Mouse (Mus musculus) forelimb bud, embryonic 11.5 days (tissue): ENCODE measurements around the gene Lrp8.

Experiments
- DNase-seq: peaks from one replicate; pipeline ENCODE4 v3.0.0-alpha.2; 2012; ENCODE audit warnings: low read depth, low spot score

Lrp8 gene

DNA sequence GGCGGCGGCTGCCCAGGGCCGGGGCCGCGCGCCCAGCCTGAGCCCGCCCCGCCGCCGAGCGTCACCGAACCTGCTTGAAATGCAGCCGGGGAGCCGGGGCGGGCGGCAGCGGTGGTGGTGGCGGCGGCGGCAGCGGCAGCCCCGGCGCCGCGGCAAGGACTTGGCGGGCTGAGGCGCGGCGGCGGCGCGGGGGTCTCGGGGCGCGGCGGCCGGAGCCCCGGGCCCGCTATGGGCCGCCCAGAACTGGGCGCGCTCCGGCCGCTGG is at the start of gene Lrp8:
Gene Lrp8 (plus strand): TSS at position 77 of the 265 bp plus-strand sequence.
- no peak for DNase-seq

DNA sequence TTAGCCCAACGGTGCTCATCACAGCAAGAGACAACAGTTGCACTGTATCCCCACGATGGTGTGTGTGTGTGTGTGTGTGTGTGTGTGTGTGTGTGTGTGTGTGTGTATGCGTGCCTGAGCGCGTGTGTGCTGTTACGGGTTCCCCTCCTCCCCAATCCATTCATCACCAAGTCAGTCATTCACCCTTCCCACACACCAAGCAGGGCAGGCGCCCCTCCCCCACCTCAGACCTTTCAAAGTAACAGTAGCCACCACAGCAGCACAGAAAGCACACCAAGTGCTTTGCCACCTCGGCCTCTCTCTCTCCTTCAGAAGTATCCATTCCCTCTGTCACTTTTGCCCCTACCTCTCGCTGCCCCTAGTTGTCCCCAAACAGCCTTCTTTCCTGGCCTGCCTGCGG is 45.8 kb upstream of the Lrp8 start:
- no peak for DNase-seq

- DNase-seq, result no peak
These were observed 44.3 kb upstream of the Lrp8 start for GRCm38 (mm10) chr4:107757487-107758470.

DNA sequence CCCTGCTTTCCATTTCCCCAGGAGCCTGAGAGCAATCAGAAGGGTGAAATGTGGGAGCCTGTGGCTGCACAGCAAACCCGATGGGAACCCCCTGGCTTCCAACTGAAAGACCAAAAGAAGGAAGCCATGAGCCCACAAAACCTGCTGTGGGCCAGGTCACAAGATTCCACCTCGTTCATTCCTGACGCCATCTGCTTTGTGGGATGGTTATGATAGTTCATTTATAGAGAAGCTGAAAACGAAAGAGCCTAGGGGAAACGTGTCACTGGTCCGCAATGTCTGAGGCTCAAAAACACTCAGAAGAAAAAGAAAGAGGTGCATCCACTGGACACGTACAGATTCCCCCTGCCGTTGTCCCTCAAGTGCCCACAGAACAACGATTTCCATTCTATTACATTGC is 43.1 kb upstream of the Lrp8 start:
- no peak for DNase-seq

GRCm38 (mm10) chr4:107763001-107763400 is 39.1 kb upstream of the Lrp8 start:
- DNase-seq, result no peak

DNA sequence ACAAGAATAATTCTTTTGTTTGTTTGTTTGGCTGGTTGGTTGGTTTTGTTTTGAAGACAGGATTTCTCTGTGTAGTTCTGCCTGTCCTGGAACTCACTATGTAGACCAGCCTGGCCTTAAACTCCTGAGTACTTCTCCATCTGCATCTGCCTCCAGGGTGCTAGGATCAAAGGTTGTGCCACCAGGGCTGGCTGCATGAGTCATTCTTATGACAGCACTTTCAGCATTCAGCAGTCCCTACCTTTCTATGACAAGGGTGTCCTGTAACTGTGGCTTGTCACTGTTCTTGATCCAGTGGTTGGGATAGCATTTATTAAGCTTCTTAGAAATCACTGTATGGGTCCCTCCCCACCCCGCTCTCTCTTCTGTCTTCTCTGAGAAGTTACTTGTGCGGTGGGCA is 38.5 kb upstream of the Lrp8 start:
- no peak for DNase-seq

GRCm38 (mm10) chr4:107765196-107765813 is 36.8 kb upstream of the Lrp8 start:
- no peak for DNase-seq

DNA sequence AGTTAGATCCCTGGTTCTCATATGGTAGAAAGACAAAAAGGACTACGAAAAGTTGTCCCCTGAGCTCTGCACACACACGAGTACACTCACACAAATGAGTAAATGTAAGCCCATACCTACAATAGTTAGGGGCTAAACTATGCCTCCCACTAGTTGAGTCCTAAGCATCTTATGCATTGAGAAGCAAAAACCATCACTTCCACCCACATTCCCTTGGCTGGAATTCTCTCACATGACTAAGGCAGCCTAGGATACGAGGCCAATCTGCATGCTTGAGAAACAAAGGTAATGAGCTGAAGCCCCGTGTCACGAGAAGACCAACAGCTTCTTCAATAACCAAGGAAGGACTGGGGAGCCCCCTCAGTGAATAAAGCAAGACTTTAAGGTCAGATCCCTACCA is 35.9 kb upstream of the Lrp8 start:
- no peak for DNase-seq

- DNase-seq, result no peak
These were observed 29.8 kb upstream of the Lrp8 start for GRCm38 (mm10) chr4:107772122-107772825.

- no peak for DNase-seq
These were observed 27.2 kb upstream of the Lrp8 start for GRCm38 (mm10) chr4:107774868-107775267.

DNA sequence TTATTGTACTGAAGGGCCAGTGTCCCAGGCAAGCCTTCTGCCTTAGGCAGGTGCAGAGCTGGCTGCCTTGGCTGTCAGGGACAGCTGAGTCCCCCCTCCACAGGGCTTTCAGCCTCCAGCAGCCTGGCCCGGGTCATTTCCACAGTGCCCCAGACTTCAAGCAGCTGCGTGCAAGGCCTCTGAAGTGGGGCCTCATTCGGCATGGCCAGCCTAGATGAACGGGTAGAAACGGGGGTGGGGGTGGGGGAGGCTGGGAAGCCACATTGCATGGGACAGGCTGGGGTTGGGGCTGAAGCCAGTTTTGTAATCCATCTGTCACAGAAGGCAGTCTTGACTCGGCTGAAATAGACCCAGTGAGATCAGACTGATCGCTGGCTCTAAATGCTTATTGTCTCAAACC is 26.4 kb upstream of the Lrp8 start:
- DNase-seq, result peak; percentile 16

- DNase-seq, result no peak
These were observed 24.9 kb upstream of the Lrp8 start for GRCm38 (mm10) chr4:107776990-107777673.

DNA sequence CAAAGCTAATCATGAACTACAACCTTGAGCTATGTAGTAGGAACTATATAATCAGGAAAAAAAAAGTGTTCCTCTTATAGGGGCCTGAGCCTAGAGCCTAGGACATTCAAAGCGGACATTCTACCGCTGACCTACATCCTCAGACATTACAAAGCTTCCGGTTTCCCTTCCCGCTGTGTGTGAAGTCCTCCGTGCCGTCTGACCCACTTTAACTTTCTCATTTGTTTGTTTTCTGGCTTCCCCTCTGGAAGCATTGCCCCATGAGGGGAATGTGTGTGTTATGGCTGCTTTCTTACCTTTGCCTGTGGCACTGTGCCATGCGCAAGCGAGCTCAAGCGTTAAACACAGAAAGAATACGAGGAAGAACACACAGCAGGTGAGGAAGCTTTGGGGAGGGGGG is 18.5 kb upstream of the Lrp8 start:
- no peak for DNase-seq

DNA sequence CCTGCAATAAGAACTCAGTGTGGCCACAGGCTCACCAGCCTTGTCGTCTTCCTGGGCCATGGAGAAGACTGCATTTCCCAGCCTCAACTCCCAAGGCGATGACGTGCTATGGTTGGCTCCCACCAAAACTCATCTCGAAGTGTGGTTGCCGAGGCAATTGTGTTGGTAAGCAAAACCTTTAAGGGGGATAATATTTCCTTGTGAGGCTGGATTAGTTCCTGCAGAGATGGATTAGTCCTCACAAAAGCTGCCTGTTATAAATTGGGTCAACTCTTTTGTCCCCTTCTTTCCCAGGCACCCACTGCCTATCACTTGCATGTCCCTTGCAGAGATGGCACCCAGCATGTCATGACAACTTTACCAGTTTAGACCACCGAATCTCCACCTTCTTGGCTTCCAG is 13.2 kb upstream of the Lrp8 start:
- DNase-seq, result no peak

GRCm38 (mm10) chr4:107800801-107801200 is 1.3 kb upstream of the Lrp8 start:
- no peak for DNase-seq

GRCm38 (mm10) chr4:107801366-107802184 is 486 bp upstream of the Lrp8 start:
- DNase-seq, result peak; percentile 56

- no peak for DNase-seq
These were observed 630 bp downstream of the Lrp8 start for GRCm38 (mm10) chr4:107802450-107803331.

GRCm38 (mm10) chr4:107803351-107804106 is 1.5 kb downstream of the Lrp8 start:
- DNase-seq, result peak; percentile 79

- no peak for DNase-seq
These were observed 3.4 kb downstream of the Lrp8 start for GRCm38 (mm10) chr4:107805491-107805890.
